Mouse (Mus musculus) layer of hippocampus, adult 9-10 months (tissue): ENCODE results near the gene Ralgds.

ENCODE experiments used
- DNase-seq: peaks from one replicate; pipeline ENCODE4 v3.0.0; 2022; ENCODE audit warnings: low spot score

Gene Ralgds

GRCm38 (mm10) chr2:28564380-28564779 is 51.5 kb downstream of the Ralgds start:
- DNase-seq: no peak

DNA sequence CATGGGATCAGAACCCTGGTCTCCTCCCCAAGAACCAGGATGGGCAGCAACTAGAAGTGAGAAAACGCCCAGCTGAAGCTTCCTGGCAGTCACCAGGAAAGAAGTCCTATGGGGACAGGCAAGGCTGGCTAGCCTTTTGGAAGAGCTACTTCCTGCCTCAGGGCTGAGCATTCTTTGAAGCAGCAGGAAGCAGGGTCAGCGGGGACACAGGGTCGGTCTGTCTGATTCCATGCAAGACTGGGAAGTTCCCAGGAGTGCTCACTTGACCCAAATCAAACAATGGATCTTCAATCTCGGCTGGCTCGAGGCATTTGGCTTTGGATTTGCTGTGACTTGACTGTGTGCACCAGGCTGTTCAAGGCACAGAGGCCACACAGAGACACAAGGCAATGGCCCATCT is 53.6 kb downstream of the Ralgds start:
- no peak for DNase-seq

- DNase-seq: no peak
Measured at GRCm38 (mm10) chr2:28569903-28570302, 57.0 kb downstream of the Ralgds start.

GRCm38 (mm10) chr2:28575341-28575740 is 62.4 kb downstream of the Ralgds start:
- no peak for DNase-seq

DNA sequence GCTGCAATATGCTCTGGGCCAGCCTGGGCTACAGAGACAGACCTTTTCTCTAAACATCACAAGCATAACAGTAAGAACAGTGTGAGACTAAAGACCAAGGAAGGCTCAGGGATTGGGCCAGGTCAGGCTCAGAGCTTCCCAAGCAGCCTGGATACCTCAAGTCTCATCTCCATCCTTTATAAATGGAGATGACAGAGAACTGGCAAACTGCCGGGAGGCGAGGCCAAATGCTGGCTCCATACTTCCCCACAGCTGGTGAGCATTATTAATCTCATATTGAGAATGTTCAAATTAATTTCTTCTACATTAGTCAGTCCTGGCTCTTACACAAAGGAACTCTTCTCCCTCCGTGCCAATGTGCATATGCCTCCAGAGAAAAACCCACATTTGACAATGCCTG is 63.9 kb downstream of the Ralgds start:
- DNase-seq: no peak

DNA sequence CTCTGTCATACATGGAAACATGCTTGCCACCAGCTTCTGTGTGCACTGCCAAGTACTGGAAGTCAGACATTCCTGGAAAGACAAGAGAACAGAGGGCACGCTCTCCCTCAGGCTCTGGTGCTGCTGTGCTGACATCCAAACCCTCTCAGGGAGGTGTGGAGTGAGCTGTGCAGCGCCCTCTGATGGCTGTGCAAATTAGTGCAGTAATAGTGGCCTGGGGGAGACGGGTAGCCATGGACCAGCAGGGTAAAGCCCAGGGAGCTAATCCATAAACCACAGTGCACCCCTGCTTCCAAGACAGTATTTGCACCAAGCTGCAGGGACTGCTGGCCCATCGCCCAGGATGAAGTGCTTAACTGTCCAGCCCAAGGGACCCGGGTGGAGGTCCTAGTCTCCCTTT is 65.1 kb downstream of the Ralgds start:
- DNase-seq: no peak

- DNase-seq: peak; percentile 89
Measured at GRCm38 (mm10) chr2:28582647-28583353, 69.9 kb downstream of the Ralgds start.

DNA sequence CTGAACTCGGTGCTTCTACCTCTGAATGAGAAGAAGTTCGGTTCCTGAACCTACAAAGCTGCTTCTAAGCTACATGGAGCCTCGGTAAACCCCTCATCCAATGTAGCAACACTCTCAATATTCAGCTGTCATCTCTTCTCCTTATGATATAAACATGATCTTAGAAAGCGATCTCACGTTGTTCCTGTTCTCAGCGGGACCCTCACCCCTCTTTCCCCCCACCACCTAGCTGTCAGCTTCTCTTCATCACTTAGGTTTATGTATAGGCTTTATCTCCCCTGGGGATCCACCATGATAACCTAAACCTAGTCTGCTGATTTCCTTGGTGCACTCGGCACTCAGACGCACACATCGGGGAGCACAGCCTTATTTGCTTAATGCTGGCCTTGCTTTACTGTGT is 70.7 kb downstream of the Ralgds start, which contains the start of gene Gtf3c5:
Gene Gtf3c5, minus strand, starts transcription at position 101 of the 400 bp plus-strand sequence.
- DNase-seq: no peak

GRCm38 (mm10) chr2:28585043-28585571 is 72.2 kb downstream of the Ralgds start:
- peak; percentile 81 for DNase-seq

- no peak for DNase-seq
Measured at GRCm38 (mm10) chr2:28585730-28586129, 72.8 kb downstream of the Ralgds start.

DNA sequence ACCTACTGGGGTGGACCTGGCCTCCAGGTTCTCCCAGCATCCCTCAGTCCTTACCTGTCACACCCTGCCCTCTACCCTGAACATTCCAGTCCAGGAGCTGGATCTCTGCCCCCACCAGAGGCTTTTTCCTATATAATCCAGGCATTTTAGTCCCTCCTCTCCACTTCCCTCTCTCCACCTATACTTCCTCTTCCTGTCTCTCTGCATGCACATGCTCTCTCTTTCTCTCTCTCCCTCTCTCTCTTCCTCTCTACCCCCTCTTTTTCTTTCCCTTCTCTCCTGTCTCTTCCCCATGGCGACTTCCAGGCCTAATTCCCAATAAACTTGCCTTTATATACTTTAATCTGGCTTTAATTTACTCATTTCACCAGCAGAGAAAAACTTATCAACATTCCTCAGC is 75.6 kb downstream of the Ralgds start:
- DNase-seq: no peak

GRCm38 (mm10) chr2:28591479-28591878 is 78.6 kb downstream of the Ralgds start:
- DNase-seq: no peak

- no peak for DNase-seq
Measured at GRCm38 (mm10) chr2:28592809-28593208, 79.9 kb downstream of the Ralgds start.

DNA sequence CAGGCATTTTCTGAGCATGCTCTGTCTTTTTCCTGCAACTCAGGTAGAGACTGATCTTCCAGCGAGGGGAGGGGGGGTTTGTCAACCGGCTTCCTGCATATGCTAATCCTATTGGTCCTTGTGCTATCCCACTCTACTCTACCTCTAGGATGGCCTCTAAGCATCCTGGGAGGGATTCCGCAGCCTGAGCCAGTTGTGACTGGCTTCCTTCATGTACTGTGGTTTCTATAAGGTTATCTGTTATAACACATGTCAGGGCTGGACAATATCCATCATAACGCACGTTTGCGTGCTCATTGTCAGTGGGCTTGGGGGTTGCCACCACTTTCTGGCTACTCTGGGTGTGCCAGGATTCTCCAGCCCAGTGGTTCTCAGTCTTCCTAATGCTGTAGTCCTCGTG is 83.1 kb downstream of the Ralgds start:
- DNase-seq: no peak

DNA sequence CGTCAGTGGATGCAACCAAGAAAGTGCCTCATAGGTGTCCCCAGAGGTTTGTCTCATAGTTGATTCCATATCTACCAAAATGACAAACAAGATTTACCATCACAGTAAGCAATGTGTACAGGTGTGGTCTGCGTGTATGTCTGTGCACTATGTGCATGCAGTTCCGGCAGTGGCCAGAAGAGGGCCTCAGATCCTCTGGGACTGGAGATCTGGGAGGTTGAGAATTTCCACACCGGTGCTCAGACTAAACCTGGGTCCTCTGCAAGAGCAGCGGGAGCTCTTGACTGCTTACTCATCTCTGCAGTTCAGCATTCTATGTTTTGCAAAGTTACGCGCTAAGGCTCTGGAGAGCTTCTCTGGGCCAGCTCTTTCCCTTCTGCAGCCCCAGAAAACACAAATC is 84.1 kb downstream of the Ralgds start:
- no peak for DNase-seq

DNA sequence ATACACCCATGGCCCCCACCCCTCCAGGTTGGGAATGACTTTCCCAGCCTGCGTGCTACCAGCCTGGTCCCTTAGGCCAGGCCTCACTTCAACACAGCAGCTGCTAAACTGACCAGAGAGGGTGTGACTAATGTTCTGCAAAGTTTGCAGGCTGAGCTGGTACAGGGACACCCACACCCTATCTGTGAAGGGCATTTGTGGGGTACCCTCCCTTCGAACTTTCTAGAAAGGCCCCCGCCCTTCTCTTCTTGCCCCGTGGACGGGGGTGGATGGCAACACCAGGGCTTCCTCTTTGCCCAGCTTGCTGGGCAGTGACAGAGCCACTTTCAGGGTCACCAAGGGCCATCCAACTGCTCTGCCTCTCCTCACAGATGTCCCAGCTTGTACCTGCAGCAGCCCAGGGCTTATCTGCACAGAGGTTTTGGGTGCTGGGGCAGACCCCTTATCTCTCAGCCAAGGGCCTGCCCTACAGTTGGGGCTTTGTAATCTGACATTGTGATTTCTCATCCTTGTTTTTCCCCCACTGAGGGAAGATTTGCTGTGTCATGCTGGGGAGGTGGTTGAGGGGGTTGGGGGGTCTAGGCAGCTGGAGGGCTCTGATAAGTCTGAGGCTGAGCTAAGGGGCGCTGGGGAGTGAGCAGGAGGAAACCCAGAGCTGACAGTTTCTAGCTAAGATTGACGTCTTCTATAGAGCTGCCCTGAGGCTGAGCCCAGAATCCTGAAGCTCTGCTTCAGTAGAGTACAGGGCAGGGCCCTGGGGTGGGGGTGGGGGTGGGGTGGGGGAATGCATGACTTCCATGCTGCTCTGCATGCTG is 85.0 kb downstream of the Ralgds start:
- no peak for DNase-seq

- no peak for DNase-seq
Measured at GRCm38 (mm10) chr2:28598692-28599568, 86.0 kb downstream of the Ralgds start.

GRCm38 (mm10) chr2:28599569-28599900 is 86.6 kb downstream of the Ralgds start:
- DNase-seq: no peak

DNA sequence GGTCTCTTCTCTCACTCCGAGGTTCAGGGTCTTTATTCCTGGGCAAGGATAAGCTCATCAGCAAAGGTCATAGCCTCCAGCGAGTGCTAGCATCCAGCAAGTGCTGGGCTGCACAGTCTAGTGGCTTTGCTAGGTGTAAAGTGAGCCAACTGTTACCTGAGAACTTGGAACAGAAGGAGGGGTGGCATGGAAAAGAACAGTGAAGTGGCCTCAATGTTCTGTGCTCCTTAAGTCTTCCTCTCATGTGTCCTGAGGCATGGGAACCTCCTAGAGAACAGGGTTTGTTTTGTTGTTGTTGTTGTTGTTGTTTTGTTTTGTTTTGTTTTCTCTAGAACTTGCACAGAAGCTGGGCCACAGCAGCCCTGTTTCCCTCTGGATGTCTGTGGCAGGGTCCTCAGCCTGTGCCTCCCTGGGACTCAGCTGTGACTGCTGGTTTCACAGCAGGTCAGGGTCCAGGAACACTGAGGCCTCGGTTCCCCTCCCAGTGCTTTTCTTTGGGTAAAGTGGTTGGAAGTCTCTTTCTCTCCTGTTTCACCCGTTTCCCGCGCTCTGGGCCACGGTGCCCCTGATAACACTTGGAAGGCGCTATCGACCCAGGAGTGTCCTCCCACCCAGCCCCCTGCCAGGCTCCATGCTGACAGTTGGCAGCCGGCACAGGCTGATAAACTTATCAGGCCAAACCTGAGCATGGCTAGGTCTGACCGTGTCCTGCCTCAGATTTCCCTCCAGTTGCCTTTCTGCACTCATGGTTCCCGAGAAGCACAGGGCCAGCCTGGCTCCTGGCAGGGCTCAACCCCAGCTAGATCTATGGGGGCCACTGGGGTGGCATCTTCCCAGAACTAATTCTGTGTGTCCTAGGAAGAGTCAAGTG is 89.0 kb downstream of the Ralgds start:
- DNase-seq: no peak
